Mouse (Mus musculus) lung, adult 2 months (tissue): Measurements from ENCODE around the gene Hoxd8. TPM values are rescaled to one million over a fixed set of nuclear protein-coding genes. Genes with fewer than 3 reads are reported as not detected.

Source experiments
- DNase-seq: peaks from one replicate; pipeline ENCODE4 v3.0.0; 2022
- H3K4me1 ChIP-seq: fragments of 200-500 bp; 2 replicates; pipeline ENCODE4 v1.6.1; 2011; ENCODE audit warnings: low read length; ENCODE audit not compliant: control insufficient read depth, insufficient read depth
- H3K4me3 ChIP-seq: fragments of 200-500 bp; replicated peaks from 2 replicates; pipeline ENCODE3; 2011; ENCODE audit warnings: low read depth, mild to moderate bottlenecking, control low read depth, low read length; ENCODE audit errors: extremely low read depth
- CTCF ChIP-seq: fragments of 200-500 bp; IDR thresholded peaks from 2 replicates; pipeline ENCODE4 v1.5.1; 2011; ENCODE audit warnings: mild to moderate bottlenecking, low read length, control low read depth; ENCODE audit not compliant: insufficient read depth
- POLR2A ChIP-seq: fragments of 200-500 bp; IDR thresholded peaks from 2 replicates; pipeline ENCODE4 v1.6.1; 2011; ENCODE audit warnings: low read depth, mild to moderate bottlenecking, control low read depth, low read length, borderline replicate concordance; ENCODE audit errors: extremely low read depth
- WGBS: fragments of 180-500 bp; shearing (Covaris S2); methylation state at CpG from one replicate; pipeline ENCODE4 v1.1.7; 2018; 5-methylcytosine and 5-hydroxymethylcytosine counted together
- polyA plus RNA-seq: library from polyadenylated mRNA; depleted of rRNA; stranded (reverse); fragments of >200 nt; gene quantifications from 2 replicates; pipeline ENCODE4 v1.2.3, GENCODE M21; 2012

The Hoxd8 gene
- polyA plus RNA-seq, 1 experiment = 0.67 TPM

DNA sequence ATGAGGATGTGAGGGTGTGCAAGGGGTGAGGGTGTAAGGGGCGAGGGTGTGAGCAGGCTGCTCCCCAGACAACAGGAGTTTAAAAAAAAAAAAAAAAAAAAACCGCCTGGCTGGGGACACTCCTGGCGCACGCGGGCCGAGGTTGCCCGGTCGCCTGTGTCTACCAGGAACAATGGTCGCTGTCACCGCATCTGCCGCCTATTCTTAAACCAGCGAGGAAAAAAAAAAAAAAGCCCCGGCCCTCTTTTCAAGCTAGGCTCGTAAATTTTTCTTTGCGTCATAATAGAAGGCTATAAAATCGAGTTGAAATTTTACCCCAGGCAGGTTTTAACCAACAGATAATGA is 28.9 kb downstream of the Hoxd8 start:
- TF ChIP-seq POLR2A (no peak), CTCF (no peak)
- Histone ChIP-seq H3K4me1 (no peaks in the 10 kb centered on the region), H3K4me3 (no peak overlapping the region)
- DNase-seq = no peak
- 5% methylated on average over 16 of the region's 16 CpGs for WGBS

- no peaks in the 10 kb centered on the region for H3K4me1 ChIP-seq
- DNase-seq = no peak
- TF ChIP-seq POLR2A (no peak), CTCF (no peak)
- 11% methylated on average over 6 of the region's 6 CpGs for WGBS
- no peak overlapping the region for H3K4me3 ChIP-seq
Observed at GRCm38 (mm10) chr2:74733765-74734164, 29.4 kb downstream of the Hoxd8 start.

DNA sequence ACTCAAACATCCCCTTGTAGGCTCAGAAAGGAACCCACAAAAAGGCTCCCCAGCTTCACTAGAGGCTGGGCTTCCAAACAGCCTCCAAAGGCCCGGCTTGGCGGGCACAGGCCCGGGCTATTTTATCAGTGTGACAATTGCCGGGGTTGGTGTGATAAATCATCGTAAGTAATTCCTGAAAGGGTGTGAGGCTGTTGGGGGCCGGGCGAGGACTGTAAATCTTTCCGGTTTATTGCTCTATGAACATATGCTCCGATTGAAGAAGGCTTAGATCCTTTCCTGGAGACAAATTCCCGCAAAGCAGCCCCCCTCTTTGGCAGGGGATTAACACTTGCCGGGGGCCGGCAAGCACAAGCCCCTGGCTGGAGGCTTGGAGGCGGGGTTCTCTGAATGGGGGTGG is 30.0 kb downstream of the Hoxd8 start:
- DNase-seq = no peak
- Histone ChIP-seq H3K4me3 (no peak overlapping the region), H3K4me1 (no peaks in the 10 kb centered on the region)
- WGBS = 6% methylated on average over 13 of the region's 13 CpGs
- no peak for TF ChIP-seq POLR2A
- no peak for TF ChIP-seq CTCF

DNA sequence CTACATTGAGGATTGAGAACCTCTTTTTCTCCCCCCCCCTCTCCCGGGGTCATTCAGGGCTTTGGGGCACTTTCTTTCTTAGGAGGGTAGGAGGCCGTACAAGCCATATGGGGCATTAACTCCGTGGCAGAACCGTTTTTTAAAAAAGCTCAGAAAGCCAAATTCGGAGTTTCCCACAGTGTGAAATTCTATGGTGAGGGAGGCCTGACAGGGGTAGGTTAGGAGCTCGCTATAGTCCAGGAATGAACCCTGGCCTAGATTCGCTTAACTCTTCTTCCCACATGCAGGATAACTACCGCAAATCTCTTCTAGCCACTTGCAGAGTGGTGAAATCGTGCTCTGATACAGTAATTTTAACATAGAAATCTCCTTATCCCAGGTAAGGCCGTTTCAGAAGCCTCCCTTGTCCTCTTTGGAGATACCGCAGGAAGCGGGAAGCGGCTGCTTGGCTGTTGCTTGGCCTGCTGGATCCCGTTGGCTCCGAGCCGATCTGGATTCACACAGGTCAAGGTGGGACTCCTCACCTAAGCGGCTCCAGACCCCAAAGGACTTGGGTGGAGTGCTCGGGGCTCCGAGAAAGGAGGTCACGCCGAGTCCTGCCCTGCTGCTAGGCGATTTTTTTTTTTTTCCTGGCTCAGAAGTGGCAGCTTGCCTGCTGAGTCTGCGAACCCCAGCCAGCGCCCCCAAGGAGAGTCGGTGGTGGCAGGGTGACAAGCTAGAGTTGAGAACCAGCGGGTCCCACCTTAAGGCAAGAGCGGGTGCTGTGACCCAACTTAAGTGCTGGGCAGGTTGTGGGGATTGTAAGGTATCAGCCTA is 30.8 kb downstream of the Hoxd8 start:
- DNase-seq = no peak
- TF ChIP-seq POLR2A (no peak), CTCF (no peak)
- H3K4me1 ChIP-seq = no peaks in the 10 kb centered on the region
- no peak overlapping the region for H3K4me3 ChIP-seq
- WGBS = 10% methylated on average over 27 of the region's 27 CpGs

DNA sequence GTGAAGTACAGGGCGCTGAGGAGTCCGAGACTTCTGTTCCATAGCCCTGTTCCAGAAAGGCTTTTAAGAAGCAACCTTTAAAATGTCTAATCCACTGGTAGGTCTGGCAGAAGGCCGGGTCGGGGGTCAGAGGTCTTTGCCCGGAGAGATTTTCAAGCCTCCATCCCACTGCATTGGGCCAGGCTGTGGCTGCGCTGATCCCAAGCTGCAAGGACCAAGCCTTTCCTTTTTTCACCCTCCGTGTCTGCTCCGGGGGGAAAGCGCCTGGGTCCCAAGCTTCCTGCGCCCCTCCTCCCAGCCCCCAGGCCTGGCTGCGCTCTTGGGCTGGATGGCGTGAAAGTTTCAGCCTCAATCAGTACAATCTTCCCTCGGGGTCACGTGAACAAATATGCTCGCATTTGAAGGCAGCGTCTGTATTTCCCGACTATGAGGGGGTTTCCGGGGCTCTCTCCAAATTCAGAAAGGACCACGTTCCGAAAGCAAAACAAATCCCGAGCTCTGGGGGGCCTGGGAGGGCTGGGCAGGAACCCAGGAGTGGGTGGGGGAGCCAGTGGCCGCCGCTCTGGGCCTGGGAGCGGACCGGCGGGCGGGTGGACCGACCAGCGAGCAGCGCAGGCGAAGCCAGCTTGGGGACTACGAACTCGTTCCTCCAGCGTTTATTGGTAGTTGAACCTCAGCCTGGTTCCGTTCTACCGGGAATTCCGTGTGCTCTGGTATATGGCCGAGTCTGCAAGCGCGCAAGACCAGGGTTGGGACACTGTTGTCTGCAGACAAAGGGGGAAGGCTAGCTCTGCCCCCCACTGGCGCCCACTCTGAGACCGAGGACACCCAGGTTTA is 31.7 kb downstream of the Hoxd8 start:
- TF ChIP-seq POLR2A (no peak), CTCF (no peak)
- no peak for DNase-seq
- Histone ChIP-seq H3K4me3 (no peak overlapping the region), H3K4me1 (no peaks in the 10 kb centered on the region)
- WGBS = 4% methylated on average over 42 of the region's 42 CpGs

GRCm38 (mm10) chr2:74736688-74737577 is 32.5 kb downstream of the Hoxd8 start:
- no peak for DNase-seq
- TF ChIP-seq POLR2A (no peak), CTCF (no peak)
- WGBS = 10% methylated on average over 15 of the region's 15 CpGs
- Histone ChIP-seq H3K4me3 (no peak overlapping the region), H3K4me1 (no peaks in the 10 kb centered on the region)

GRCm38 (mm10) chr2:74737578-74738070 is 33.2 kb downstream of the Hoxd8 start:
- WGBS = 15% methylated on average over 7 of the region's 7 CpGs
- no peak for DNase-seq
- H3K4me1 ChIP-seq = no peaks in the 10 kb centered on the region

GRCm38 (mm10) chr2:74738623-74739475 is 34.4 kb downstream of the Hoxd8 start:
- no peak for DNase-seq
- Histone ChIP-seq H3K4me1 (no peaks in the 10 kb centered on the region), H3K4me3 (no peak overlapping the region)
- TF ChIP-seq CTCF (no peak), POLR2A (no peak)
- WGBS = 4% methylated on average over 20 of the region's 20 CpGs

More at GRCm38 (mm10) chr2:74737578-74738070, 33.2 kb downstream of the Hoxd8 start:
- no peak overlapping the region for H3K4me3 ChIP-seq
- TF ChIP-seq POLR2A (no peak), CTCF (no peak)

GRCm38 (mm10) chr2:74739476-74739800 is 35.0 kb downstream of the Hoxd8 start:
- Histone ChIP-seq H3K4me3 (no peak overlapping the region), H3K4me1 (no peaks in the 10 kb centered on the region)
- WGBS = 21% methylated on average over 2 of the region's 2 CpGs
- DNase-seq = no peak
- TF ChIP-seq POLR2A (no peak), CTCF (no peak)
